Mouse (Mus musculus) megakaryocyte, embryonic 14.5 days (primary cell): Measurements from ENCODE around the gene H1foo.

Experiments used
- FLI1 ChIP-seq: IDR thresholded peaks from 2 replicates; pipeline ENCODE4 v1.6.1; 2012; ENCODE audit warnings: low read length, inconsistent platforms, mixed read lengths
- GATA1 ChIP-seq: IDR thresholded peaks from 3 replicates; pipeline ENCODE4 v1.6.1; 2012; ENCODE audit warnings: mixed read lengths, low read length, inconsistent platforms, borderline replicate concordance

GRCm38 (mm10) chr6:115971273-115972060 lies 26.7 kb downstream of the H1foo start:
- TF ChIP-seq GATA1 (no peak), FLI1 (no peak)
